Mouse (Mus musculus): ENCODE measurements around the gene Cep128.

Gene Cep128

DNA sequence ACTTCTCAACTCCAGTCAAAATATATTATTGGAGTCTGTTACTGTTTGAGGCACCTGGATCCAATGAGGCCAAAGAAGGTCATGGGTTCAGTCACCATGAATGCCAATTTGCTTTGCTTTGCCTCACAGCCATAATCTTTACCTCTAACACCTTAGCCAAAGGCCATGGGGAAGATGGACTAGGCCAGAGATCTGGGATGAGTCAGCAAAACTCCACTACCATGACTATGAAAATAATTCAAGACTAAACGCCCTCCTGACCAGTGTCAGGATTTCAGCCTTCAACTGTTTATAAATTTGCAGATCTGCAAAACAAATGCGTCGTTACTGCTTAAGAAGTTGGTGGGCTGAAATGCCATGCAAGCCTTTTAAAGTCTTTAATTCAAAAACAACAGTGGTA lies 76.5 kb downstream of the Cep128 start:
- DNase-seq (ENCODE audit: low read depth, low spot score): no peak

DNA sequence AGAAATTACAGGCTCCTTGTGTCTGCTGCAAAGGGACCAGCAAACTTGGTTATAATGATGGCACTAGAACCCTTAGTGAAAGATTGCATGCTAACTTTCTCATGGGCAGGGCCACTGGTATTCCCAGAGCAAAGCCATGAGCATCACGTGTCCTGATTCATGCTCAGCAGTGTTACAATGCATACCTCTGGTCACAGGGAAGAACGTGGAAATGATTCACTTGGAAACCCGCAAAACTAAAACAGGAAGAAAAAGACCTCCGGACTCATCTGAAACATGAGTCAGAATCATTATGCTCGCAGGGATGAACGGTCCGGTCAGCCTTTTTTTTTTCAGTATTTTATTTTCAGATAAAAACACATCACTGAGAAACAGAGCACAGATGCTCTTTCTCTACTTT lies 78.4 kb downstream of the Cep128 start:
- DNase-seq (ENCODE audit: low read depth, low spot score): no peak

DNA sequence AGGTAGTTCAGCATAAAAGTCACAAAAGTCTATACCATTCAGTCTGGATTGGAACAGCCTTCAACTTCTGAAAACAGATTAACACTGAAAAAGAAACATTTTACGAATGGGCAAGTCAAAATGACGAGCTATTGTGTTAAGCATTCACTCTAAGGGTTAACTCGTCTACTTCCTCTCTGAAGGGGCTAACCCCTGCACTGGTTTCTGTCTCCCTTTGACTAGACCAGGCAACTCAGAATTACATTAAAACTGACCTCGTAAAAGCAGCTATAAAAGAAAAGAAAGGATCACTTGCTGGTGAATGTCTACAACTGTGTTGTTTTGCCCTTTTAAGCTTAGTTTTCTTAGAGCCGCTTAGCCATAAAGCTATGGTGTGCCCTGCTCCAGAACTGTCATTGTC lies 79.2 kb downstream of the Cep128 start:
- DNase-seq (ENCODE audit: low read depth, low spot score): peak; percentile 69

DNA sequence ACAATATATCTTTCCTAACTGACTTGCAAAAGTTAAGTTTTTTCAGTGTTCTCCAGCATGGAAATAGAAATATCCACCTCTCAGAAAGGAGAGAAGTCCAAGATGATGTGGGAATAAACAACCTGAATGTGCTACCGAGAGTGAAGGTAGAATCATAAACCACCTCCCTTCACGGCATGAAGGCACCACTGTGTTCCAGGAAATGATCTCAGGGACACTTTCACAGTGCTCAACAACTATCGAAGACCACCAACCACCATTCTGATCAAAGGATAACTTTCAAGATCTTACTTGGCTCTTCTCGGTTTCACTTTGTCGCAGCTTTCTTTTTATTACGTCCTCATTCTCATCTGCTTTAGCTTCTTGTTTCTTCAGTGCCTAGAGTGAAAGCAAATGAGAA lies 85.5 kb downstream of the Cep128 start:
- DNase-seq (ENCODE audit: low read depth, low spot score): no peak

DNA sequence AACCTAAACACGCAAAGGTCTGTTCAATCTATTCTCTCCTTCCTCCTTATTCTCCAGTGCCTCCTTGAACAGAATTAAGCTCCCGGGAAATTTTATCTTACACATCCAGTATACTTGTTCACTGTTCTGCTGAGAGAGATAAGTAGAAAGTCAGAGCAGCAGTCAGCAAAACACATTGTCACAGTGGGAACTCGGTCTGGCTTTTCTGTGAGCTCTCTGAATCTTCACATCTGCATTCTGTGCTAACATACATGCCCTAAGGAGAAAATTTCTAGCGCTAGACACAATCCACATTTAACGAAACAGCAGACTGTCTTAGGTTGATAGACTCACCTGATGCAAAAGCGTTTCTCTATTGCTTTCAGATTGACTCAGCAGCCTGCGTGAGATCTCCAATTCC lies 88.3 kb downstream of the Cep128 start:
- DNase-seq (ENCODE audit: low read depth, low spot score): no peak

DNA sequence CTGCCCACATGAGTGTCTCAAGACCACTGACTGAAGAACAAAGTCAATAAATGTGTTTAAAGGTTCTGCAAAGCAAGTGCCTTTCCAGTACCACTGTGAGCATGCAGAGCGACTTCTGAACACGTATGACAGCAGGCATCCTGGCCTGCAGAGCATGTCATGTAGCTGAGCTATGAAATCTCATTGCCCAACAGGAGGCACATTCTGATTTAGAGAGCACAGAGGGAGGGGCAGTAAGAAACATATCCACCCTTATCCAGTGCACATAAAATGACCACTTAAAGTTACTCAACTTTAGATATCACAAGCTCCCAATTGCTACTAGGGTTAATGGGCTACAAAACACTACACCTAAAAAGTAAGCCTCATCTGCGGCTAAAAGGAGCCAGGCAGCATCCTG lies 88.8 kb downstream of the Cep128 start:
- DNase-seq (ENCODE audit: low read depth, low spot score): no peak

DNA sequence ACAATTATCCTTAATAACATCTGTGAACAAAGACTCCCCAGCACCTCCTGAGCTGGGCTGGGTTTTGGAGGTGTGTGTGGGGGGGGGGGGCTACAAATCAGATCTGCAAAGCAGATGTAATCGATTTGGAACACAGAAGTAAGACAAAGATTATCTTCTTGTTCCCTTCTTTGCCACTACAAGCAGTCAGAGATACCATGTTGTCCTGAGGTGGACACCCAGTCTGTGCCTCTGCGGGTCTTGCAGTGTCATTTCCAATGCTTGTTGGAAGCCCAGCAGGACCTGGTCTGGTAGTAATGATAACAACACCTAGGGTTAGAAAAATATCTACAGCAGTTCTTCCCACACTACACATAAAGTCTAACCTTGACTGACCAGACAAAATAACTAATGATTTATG lies 110.3 kb downstream of the Cep128 start:
- no peak for DNase-seq (ENCODE audit: low read depth, low spot score)

DNA sequence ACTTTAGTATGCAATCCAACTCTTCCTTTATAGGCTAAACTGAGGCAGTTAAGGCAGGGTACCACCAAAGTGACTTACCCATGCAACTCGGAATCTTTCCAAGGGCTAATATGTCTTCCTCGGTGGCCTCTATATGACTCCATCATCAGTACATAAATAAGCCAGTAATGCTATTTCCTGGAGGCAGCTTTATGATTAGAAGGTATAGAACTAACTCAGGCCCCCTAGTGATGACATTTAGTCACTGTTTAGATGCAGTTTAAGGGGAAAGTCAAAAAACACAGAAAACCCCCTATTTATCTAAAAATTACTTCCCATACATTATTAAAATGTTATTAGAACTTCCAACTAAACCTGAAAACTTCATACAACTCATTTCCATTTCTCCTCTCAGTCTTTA lies 114.6 kb downstream of the Cep128 start:
- DNase-seq (ENCODE audit: low read depth, low spot score): no peak

DNA sequence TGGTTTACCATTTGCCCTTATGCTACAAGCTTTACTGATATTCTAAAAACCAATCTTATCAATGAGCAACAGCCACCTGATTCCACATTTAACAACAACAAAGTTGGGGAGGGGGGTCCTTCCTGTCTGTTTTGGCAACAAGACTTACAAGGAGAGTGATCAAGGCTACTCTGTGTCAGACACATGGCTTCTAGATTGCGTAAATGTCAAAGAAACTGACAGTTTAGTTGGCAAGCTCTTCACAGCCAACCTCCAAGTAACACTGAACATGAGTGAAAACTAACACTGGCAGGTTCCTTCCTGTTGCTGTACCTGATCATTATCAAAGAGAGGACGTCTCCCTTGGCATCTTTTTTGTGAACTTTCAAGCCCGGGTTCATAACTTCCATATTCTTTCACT lies 115.2 kb downstream of the Cep128 start:
- no peak for DNase-seq (ENCODE audit: low read depth, low spot score)

DNA sequence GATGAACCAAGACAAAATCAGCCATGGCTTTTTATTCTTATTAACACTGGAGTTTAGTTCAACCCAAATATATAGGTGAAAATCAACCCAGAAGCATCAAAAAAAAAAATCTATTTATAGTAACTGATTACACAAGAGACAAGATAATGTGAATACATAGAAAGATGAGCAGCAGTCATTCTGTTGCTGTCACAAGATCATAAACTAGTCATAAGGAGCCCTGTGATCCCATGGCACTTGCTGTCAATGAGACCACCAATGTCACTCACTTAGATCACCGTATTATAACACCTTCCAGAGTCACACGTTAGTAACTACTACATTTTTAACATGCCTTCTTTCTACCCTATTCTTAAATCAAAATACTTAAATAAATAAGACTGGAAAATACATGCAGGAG lies 118.2 kb downstream of the Cep128 start:
- no peak for DNase-seq (ENCODE audit: low read depth, low spot score)

DNA sequence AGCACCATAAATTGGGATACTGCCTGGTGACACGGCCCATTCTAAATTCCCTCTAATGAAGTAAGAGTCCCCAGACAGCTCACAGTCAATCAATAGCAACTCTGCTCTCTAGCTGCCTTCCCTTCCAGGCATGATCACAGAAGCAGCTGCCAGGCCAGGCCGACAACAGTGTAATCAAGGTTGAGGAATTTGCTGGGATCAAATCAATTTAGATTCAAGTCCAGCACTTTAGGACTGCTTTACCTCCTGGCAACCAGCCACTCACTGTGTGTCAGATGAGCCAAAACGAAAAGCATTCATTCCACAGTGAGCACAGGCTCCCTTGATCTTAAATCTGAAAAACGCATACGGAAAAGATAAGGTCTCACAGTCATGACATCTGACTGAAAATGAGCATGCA lies 118.7 kb downstream of the Cep128 start:
- DNase-seq (ENCODE audit: low read depth, low spot score): no peak

DNA sequence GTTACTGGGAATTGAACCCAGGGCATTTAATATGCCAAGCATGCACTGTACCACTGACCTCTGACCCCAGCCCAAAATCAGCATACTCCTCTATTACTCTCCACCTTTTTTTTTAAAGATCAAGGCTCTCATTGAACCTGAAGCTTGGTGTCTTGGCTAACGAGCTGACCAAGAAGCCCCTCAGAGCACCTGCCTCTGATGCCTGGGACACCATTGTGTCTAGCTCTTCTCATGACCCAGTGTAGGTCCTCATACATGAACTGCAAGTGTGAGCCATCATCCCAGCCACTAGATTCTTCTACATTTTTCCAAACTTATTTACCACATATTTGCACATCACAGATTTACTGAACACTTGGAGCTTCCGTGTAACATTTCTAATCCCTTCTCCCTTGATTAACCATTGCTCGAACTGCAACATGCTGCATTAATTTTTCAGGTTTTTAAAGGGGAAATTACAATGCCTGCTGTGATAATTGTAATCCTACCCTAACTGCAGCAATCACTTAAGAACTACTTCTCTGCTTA lies 119.3 kb downstream of the Cep128 start:
- no peak for DNase-seq (ENCODE audit: low read depth, low spot score)

DNA sequence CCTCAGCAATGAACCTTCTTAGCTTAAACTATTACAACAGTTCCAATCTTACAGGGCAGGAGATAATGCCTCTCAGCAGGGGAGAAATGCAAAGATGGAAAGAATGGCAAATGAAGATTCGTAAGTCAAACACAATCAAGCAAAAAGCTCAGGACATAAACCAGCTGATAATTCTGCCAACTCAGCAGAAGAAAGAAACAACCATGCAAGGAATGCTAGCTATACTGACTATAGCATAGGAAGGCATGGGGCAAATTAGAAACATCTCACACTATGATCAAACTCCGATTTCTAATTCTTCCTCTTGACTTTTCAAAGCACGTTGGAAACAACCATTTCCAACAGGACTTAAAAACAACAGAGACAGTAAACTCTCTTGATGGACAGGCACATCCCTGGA lies 120.5 kb downstream of the Cep128 start:
- DNase-seq (ENCODE audit: low read depth, low spot score): no peak

DNA sequence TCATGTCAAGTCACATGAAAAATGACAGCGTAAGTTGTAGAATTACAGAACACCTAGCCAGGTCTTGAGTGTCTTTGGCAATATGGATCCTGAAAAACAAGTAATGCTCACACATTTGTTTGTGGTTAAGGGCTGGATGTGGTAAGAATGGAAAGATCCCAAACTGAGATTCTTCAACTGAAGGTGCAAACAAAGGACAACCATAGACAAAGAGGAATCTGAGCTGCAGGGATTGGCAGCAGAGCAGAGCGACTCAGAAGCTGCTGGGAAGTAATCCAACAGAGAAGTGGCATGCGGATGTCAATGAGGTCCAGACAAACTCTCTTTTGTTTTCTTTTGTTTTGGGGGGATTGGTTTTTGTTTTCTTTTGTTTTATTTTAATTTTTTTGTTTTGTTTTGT lies 121.4 kb downstream of the Cep128 start:
- DNase-seq (ENCODE audit: low read depth, low spot score): no peak

DNA sequence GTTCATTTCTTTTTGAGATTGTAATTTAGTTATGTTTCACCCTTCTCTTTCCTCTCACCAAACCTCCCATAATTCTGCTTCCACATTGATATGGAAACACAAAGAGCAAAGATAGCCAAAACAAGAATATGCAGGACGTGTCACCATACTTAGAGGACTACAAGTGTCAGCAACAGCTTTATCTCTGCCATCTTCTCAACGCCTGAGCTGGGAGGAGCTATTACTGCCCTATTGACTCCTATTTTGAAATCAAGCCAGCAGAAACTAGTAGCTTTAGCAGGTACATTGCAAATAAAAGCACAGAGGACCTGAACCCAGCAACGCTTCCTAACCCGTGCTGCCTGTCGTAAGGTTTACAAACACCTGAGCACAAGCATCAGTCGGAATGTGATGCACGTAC lies 127.9 kb downstream of the Cep128 start:
- no peak for DNase-seq (ENCODE audit: low read depth, low spot score)

DNA sequence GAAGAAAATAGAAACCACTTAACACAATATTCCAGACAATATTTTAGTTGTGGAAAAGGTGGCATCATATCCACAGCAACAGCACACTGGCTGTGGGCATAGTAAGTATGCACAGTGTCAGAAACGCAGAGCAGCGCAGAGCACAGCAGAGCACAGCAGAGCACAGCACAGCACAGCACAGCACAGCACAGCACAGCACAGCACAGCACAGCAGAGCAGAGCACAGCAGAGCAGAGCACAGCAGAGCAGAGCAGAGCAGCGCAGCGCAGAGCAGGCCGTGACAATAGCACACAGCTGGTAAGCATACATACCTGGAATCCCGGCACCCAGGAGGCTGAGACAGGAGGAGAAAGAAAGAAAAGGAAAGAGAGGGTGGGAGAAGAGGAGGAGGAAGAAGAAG lies 129.4 kb downstream of the Cep128 start:
- DNase-seq (ENCODE audit: low read depth, low spot score): no peak

DNA sequence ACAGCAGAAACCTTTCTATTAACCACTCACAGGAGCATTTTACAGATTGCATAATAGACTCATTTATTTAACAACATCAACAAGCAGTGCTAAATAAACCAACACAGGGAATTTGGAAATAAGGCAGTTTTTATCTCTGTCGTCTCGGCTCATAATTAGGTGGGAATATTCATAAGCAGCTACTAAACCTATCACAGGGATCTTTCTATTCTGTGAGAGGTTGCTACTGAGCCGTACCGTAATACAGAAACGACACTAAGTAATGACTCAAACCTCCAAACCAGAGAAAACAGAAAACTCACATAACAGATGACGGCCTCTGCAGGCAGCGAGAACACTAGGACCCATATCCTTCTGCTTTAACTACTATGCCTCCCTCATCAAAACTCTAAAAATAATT lies 163.6 kb downstream of the Cep128 start:
- no peak for DNase-seq (ENCODE audit: low read depth, low spot score)

DNA sequence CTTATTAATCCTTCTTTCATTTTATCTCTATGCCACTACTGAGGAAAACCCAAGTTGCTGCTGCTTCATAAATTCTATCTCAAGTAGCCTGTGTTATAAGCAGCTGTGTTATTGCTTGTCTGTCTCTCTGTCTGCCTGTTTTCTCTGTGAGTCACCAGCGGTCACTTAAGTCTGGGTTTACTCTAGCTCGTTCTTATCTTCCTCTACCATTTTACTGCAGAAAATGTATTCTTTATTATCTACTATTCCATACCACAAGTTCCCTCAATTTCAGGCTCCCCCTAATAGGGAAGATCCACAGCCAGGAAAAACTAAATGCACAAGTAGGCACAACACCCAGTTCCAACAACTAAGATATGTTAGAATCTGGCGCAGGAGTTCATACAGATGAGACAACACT lies 178.7 kb downstream of the Cep128 start:
- no peak for DNase-seq (ENCODE audit: low read depth, low spot score)

DNA sequence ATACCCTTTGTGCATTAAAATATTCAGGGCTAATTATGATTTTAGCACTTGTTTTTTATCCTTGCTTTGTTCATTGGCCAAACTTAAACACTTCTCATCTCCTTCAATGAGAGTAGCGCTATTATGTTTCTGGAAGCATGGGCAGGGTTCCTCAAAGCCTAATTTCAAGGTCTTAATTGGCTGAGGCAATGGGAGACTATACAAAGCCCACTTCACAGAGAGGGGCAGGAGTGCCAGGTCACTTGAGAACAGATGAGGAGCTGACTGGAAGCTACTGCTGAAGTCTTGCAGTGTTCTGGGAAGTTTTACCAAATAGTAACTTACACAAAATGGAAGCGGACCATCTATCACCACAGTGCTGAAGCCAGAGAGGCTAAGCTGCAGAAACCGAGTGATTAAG lies 179.9 kb downstream of the Cep128 start:
- no peak for DNase-seq (ENCODE audit: low read depth, low spot score)

DNA sequence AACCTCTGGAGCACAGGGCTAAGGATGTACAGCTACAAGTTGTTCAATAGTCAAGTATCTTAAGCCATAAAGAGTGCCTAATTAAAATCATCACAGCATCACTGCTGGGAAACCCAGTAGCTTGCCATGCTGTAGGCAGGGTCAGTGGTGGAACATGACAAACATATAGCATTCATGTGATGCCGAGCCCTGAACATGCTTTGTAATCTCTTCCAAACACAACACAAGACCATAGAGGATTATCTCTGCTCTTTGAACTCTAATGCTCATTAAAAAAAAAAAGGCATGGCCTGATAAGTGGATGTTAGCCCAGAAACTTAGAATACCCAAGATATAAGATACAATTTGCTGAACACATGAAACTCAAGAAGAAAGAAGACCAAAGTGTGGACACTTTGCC lies 181.7 kb downstream of the Cep128 start:
- no peak for DNase-seq (ENCODE audit: low read depth, low spot score)

DNA sequence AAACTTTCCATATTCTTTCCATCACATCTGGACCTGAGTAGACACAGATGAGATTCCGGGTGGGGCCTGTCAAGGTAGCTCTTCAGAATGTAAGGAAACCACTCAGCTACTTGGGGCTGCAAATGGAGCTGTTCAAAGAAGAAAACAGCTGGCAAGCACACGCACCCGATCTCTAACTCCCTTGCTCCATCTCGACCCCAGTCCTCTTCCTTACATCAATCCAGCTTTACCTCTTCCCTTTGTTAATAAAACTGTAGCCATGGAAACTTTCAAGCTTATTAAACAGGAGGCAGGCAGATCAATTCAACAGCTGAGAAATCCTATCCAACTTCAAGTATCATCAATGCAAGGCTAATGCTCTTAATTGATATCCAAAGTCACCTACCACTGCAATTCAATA lies 195.1 kb downstream of the Cep128 start:
- no peak for DNase-seq (ENCODE audit: low read depth, low spot score)

DNA sequence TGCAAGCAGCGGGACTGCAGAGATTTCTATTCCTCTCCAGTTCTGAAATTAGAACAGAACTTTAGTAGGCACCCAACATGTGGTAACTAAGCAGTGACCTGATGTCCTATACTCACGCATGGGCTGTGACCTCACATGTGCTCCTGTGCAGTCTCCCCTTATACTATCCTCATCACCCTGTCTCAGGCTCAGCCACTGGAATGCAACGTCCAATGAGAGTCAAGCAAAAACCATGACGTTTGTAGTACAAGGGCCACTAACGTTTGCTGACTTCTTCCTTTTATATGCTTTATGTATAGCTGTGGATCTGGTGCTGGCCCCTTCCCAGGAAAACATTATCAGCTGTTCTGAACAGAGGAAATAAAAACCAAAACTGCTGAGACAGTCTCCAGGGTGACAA lies 198.6 kb downstream of the Cep128 start:
- no peak for DNase-seq (ENCODE audit: low read depth, low spot score)

DNA sequence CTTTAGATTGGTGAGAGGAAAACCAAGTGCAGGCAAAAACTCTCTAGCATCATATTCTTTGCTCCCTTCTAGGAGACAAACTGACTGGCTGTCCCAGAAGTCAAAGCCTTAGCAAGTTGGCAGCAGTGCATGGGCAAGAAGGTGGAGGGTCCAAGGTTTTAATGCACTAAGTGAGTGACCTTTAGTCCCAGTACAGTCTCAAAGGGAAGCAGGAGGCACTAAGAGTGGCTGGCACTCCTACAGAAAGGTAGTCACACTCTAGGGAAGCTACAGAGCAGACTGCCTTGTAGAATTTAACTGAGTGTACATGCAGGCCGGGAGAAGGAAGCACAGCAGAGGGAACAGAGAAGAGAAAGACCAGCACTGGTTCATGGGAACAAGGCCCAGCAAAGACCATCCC lies 199.6 kb downstream of the Cep128 start:
- DNase-seq (ENCODE audit: low read depth, low spot score): peak; percentile 5

DNA sequence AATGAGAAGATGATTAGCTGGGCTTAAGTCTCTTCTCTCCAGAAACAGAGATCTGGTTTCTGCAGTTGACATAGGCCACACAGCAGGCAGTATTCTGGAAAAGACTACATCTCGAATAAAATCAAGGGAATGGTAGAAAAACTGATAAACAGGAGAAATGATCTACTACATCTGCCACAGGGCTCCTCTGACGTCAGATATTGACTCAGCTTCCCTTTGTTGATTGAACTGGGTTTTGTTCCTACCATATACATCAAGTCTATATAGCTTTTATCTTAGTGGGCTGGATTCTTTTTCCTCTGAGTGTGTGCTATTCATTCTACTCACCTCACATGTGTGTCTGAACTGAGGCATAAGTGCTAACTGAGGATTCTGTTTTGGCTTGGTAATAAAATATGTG lies 200.3 kb downstream of the Cep128 start:
- no peak for DNase-seq (ENCODE audit: low read depth, low spot score)
